Mouse (Mus musculus) embryonic facial prominence, embryonic 11.5 days (tissue): Measurements from ENCODE around the gene Stag3. TPM values are rescaled to one million over a fixed set of nuclear protein-coding genes. Genes with fewer than 3 reads are reported as not detected.
A peak's percentile ranks its signal among the peaks of the same experiment; 100 is the strongest.

Source experiments
- ATAC-seq: fragments of 200-750 bp; cut with Nextera tagmentation; replicated peaks from 2 replicates; pipeline ENCODE4 v1.8.0; 2017; ENCODE audit warnings: low read depth; ENCODE audit not compliant: insufficient number of reproducible peaks, low FRiP score, low TSS enrichment
- DNase-seq: peaks from one replicate; pipeline ENCODE4 v3.0.0-alpha.2; 2015; ENCODE audit warnings: low spot score
- H3K27ac ChIP-seq: fragments of 300-500 bp; sonication (generic); replicated peaks from 2 replicates; pipeline ENCODE4 v1.5.1; 2014; ENCODE audit warnings: mild to moderate bottlenecking, low read depth, low read length, control low read depth
- H3K27me3 ChIP-seq: fragments of 300-500 bp; sonication (generic); 2 replicates; pipeline ENCODE4 v1.6.1; 2014; ENCODE audit warnings: mild to moderate bottlenecking, low read length, moderate library complexity, mixed read lengths; ENCODE audit not compliant: control insufficient read depth, insufficient read depth
- H3K36me3 ChIP-seq: fragments of 300-500 bp; sonication (generic); replicated peaks from 2 replicates; pipeline ENCODE4 v1.6.1; 2014; ENCODE audit warnings: low read depth, mild to moderate bottlenecking, low read length, moderate library complexity, mixed read lengths; ENCODE audit not compliant: control insufficient read depth, insufficient read depth
- H3K4me1 ChIP-seq: fragments of 300-500 bp; sonication (generic); 2 replicates; pipeline ENCODE4 v1.6.1; 2014; ENCODE audit warnings: low read length, mixed read lengths; ENCODE audit not compliant: control insufficient read depth, insufficient read depth
- H3K4me2 ChIP-seq: fragments of 300-500 bp; sonication (generic); 2 replicates; pipeline ENCODE4 v1.6.1; 2014; ENCODE audit warnings: low read depth, mild to moderate bottlenecking, control low read depth, low read length, moderate library complexity
- H3K4me3 ChIP-seq: fragments of 300-500 bp; sonication (generic); 2 replicates; pipeline ENCODE4 v1.5.1; 2014; ENCODE audit warnings: low read depth, low read length, control low read depth
- H3K9ac ChIP-seq: fragments of 300-500 bp; sonication (generic); replicated peaks from 2 replicates; pipeline ENCODE4 v1.6.1; 2014; ENCODE audit warnings: mild to moderate bottlenecking, control low read depth, low read length
- H3K9me3 ChIP-seq: fragments of 300-500 bp; sonication (generic); replicated peaks from 2 replicates; pipeline ENCODE4 v1.6.1; 2016; ENCODE audit warnings: mild to moderate bottlenecking, low read length, inconsistent platforms, mixed read lengths; ENCODE audit not compliant: control insufficient read depth
- WGBS: fragments of 180-500 bp; shearing (Covaris S2); extraction: QIAGEN DNeasy Blood & Tissue Kit; methylation state at CpG from one replicate; pipeline ENCODE4 v1.1.7; 2014; 5-methylcytosine and 5-hydroxymethylcytosine counted together
- polyA plus RNA-seq: library from polyadenylated mRNA; unstranded; fragments of >200 nt; fragmentation: Nextera tagmentation; extraction: Ambion mirVana; gene quantifications from 2 replicates; pipeline ENCODE4 v1.2.1, GENCODE M21; 2014

The Stag3 gene
- 4.0 and 5.8 TPM in 2 replicates for polyA plus RNA-seq

DNA sequence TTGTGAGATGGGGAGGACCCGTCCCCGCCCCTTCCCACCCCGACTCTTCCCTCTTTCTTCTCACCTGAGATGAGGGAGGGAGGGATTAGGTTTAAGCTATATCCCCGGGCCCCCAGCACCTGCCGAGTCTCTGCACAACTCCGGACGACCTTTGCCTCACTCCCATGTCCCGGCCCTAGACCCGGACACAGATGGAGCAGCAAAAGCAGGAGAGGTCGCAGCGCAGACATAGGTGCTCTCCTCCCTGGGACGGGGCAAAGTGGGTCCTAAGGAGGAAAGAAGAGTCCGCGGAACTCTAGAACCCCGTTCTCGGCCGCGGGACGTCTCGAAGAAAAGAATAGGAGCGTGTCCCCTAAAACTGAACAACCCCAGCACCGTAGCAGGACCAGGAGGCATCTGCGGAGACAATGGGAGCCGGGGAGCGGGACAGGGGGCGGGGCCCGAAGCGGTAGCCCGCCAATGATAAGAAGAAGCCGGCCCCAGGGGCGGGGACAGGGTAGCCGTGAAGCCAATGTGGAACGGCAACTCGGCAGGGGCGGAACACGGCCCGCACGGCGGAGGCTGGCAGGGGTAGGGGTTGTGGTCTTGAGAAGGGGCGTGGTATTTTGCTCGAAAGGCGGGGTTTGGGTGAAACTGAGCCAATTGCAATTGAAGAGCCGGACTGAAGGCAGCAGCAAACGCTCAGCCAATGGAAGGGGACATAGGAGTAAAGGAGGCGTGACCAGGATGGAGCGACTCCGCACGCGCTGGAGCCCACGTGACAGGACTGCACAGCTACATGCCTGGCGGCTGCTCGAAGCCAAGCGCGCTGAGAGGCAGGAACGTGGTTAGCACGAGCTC lies at the start of gene Stag3, which contains the start of the genes Gm43720 and Gpc2:
TSS of gene Stag3 (plus strand) at position 656 of the 840 bp plus-strand sequence.
TSS of gene Gm43720 (minus strand) at position 374 of the 840 bp plus-strand sequence.
TSS of gene Gpc2 (minus strand) at position 421 of the 840 bp plus-strand sequence.
- H3K27ac ChIP-seq: no peak within 1 kb of the TSS
- WGBS: under 1% methylated on average over 56 of the region's 56 CpGs
- H3K4me1 ChIP-seq: peaks cover 20% of the 10 kb centered on the region
- ATAC-seq (peak; percentile 99), DNase-seq (peak; percentile 99)
- H3K27me3 ChIP-seq: no peaks in the 10 kb centered on the region
- H3K9ac ChIP-seq: peak within 1 kb of the TSS; percentile 68
- H3K36me3 ChIP-seq: peaks cover 2% of the 10 kb centered on the region; the same call in 1 of the 2 replicates
- H3K9me3 ChIP-seq: no peaks in the 10 kb centered on the region; the same call in 1 of the 2 replicates
- H3K4me2 ChIP-seq: peak within 1 kb of the TSS; percentile 67
- peak within 1 kb of the TSS; percentile 70 for H3K4me3 ChIP-seq

DNA sequence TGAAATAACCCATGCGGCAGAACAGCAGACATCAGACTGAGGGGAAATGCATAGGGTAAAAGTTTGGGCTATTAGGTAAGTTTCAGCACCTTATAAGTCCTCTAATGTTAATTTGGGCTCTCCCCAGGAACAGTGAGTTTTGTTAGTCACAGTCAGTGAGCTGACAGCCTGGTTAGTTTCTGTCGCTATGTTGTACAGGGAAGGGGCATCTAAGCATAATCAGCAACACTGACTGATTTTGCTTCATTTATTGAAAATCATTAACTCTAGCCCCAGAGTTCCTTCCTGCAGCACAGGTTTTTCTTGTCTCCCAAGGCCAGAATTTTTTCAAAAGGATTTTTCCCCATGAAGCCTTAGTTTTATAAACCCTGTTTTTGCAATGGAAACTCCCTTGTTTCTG lies 46.3 kb upstream of the Stag3 start:
- 89% methylated on average over 2 of the region's 2 CpGs for WGBS
- ATAC-seq (no peak), DNase-seq (no peak)
- no peak overlapping the region for H3K9ac ChIP-seq
- no peaks in the 10 kb centered on the region for H3K9me3 ChIP-seq
- H3K36me3 ChIP-seq: no peaks in the 10 kb centered on the region
- no peak overlapping the region for H3K27ac ChIP-seq
- H3K4me2 ChIP-seq: no peak overlapping the region
- H3K4me3 ChIP-seq: no peak overlapping the region
- H3K27me3 ChIP-seq: no peaks in the 10 kb centered on the region
- H3K4me1 ChIP-seq: no peaks in the 10 kb centered on the region

DNA sequence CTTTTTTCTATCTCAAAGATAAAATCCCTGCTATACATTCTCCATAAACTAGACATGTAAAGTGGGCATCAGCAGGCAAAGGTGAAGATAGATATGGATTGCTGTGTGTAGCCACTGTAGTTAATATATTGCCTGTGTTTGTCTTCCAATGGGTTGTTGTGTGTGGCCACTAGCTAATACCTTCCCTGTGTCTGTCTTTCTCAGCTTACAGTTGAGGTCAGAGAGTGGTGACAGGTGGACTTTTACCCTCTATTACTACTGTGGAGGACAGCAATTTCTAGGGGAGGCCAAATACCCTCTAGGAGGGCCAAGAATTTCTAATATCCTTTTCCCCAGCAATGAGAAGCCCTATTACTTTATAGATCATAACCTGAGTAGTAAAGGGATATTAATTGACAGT lies 45.8 kb upstream of the Stag3 start:
- no peak overlapping the region for H3K4me2 ChIP-seq
- no peak overlapping the region for H3K4me3 ChIP-seq
- ATAC-seq: no peak
- H3K9ac ChIP-seq: no peak overlapping the region
- H3K27me3 ChIP-seq: no peaks in the 10 kb centered on the region
- no peaks in the 10 kb centered on the region for H3K9me3 ChIP-seq
- no peak for DNase-seq
- no peak overlapping the region for H3K27ac ChIP-seq
- no peaks in the 10 kb centered on the region for H3K36me3 ChIP-seq
- no peaks in the 10 kb centered on the region for H3K4me1 ChIP-seq

DNA sequence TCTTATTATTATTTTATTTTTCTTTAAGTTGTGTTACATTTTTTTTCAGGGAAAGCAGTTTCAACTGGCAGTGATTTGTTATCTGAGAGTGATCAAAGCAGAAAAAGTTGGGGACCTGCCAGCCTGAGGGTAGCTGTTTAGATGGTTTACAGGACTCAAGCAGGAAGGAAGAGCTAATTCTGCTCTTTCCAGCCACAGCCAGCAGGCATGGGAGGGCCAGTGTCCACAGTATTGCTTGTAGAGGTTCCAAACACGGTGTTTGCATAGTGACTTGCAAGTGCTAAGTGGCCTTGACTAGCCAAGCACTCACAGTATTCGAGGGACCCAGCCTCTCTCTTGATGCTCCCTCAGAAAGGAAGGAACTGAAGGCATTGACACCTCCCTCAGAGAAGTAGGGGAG lies 38.5 kb upstream of the Stag3 start:
- H3K27ac ChIP-seq: no peak overlapping the region
- no peaks in the 10 kb centered on the region for H3K9me3 ChIP-seq
- no peak overlapping the region for H3K4me3 ChIP-seq
- H3K4me2 ChIP-seq: no peak overlapping the region
- no peak overlapping the region for H3K9ac ChIP-seq
- H3K36me3 ChIP-seq: no peaks in the 10 kb centered on the region
- no peaks in the 10 kb centered on the region for H3K27me3 ChIP-seq
- ATAC-seq: no peak
- DNase-seq: no peak
- 54% methylated on average over 2 of the region's 2 CpGs for WGBS
- H3K4me1 ChIP-seq: no peaks in the 10 kb centered on the region

DNA sequence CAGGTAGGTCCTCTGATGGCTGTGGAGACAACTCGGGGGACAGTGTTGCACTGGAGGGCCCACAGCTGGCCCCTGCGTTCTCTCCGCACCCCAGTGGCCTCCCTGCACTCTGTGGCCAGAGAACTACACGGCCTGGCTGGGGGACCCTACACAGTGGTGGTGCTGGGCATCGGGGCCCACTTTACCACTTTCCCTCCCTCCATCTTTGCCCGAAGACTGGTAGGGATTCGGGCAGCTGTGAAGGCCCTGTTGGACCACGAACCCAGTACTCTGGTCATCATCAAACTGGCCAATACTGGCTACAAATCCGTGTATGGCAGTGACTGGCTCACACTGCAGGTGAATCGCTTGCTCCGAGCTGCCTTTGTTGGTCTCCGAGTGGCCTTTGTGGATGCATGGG lies 28.9 kb upstream of the Stag3 start:
- H3K4me1 ChIP-seq: no peaks in the 10 kb centered on the region
- H3K9ac ChIP-seq: no peak overlapping the region
- no peaks in the 10 kb centered on the region for H3K27me3 ChIP-seq
- no peak overlapping the region for H3K27ac ChIP-seq
- ATAC-seq (no peak), DNase-seq (no peak)
- H3K4me2 ChIP-seq: no peak overlapping the region
- H3K9me3 ChIP-seq: no peaks in the 10 kb centered on the region
- H3K4me3 ChIP-seq: no peak overlapping the region
- 83% methylated on average over 12 of the region's 12 CpGs for WGBS
- no peaks in the 10 kb centered on the region for H3K36me3 ChIP-seq

DNA sequence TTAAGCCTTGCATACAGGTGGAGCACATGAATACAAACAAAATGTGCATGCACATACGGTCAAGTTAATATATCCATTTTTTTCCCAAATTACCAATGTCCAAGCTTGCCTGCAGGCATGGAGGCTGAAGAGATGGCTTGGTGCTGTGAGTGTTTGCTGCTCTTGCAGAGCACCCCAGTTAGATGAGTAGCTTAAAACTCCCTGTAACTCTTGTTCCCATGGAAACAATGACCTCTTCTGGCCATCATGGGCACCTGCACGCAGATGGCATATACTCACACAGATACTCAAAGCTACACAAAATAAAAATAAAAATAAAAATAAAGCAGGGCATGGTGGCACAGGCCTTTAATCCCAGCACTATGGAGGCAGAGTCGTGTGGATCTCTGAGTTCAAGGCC lies 27.0 kb upstream of the Stag3 start:
- Histone ChIP-seq H3K9ac (no peak overlapping the region), H3K9me3 (no peaks in the 10 kb centered on the region), H3K4me2 (no peak overlapping the region), H3K27me3 (no peaks in the 10 kb centered on the region), H3K36me3 (no peaks in the 10 kb centered on the region), H3K4me1 (no peaks in the 10 kb centered on the region), H3K27ac (no peak overlapping the region), H3K4me3 (no peak overlapping the region)
- WGBS: 92% methylated on average over 3 of the region's 3 CpGs
- DNase-seq: no peak
- no peak for ATAC-seq

DNA sequence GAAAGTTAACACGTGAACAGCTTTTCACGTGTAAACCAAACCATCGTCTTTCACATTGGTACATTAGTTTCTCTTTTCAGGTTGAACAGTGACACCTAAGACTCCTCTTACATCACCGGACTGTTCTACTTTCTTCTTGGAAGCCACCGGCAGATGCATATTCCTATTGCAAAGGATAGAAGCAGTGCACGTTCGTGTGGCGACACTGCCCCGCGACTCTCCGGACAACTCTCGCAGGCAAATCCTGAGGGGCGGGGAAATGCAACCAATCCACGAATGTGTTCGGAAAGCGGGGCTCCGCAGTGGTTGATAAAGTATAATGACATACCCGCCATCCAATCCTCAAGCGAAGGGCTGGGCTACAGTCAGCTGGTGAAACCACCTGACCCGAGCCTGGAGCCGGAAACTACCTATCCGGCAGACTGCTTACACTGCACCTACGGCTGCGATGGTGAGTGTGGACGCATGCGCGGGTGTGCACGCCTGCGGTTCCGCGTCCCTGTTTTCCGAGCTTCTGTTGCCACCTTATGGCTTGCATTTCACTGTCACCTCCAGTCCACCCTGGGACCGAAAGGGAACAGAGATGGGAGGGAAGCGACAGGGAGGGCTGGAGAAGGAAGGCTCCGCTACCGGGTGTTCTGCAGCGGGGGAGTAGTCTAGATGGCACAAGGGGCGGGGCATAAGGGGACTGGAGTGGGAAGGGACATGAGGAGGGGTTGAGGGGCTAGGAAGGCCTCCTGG lies 24.5 kb upstream of the Stag3 start, which contains the start of gene Lamtor4:
TSS of gene Lamtor4 (plus strand) at position 130 of the 741 bp plus-strand sequence.
- H3K4me1 ChIP-seq: no peaks in the 10 kb centered on the region
- H3K4me2 ChIP-seq: peak within 1 kb of the TSS; percentile 72
- DNase-seq (peak; percentile 96), ATAC-seq (peak; percentile 100)
- no peak within 1 kb of the TSS for H3K27ac ChIP-seq
- peak within 1 kb of the TSS; percentile 55 for H3K9ac ChIP-seq
- under 1% methylated on average over 38 of the region's 38 CpGs for WGBS
- H3K9me3 ChIP-seq: no peaks in the 10 kb centered on the region
- peaks cover 4% of the 10 kb centered on the region for H3K36me3 ChIP-seq
- H3K4me3 ChIP-seq: peak within 1 kb of the TSS; percentile 64
- H3K27me3 ChIP-seq: no peaks in the 10 kb centered on the region

DNA sequence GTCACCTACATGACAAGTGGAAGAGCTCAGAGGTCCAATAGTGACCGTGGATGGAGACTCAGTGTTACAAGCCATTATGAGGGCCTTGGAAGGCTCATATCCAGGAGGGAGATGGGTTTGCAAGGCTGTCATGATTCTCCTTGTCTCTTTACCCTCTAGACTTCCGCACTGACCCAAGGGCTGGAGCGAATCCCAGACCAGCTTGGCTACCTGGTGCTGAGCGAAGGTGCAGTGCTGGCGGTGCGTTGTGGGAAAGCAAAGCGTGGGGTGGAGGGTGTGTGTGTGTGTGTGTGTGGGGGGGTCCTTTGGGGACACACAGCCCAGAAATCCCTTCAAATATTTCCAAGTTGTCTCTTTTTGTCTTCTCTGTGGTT lies 24.0 kb upstream of the Stag3 start:
- Histone ChIP-seq H3K4me2 (peak overlapping the region; percentile 72), H3K4me1 (no peaks in the 10 kb centered on the region), H3K4me3 (peak overlapping the region; percentile 64), H3K27ac (no peak overlapping the region), H3K9me3 (no peaks in the 10 kb centered on the region), H3K27me3 (no peaks in the 10 kb centered on the region), H3K36me3 (peaks cover 7% of the 10 kb centered on the region), H3K9ac (peak overlapping the region; percentile 55)
- DNase-seq (no peak), ATAC-seq (no peak)
- WGBS: 31% methylated on average over 7 of the region's 7 CpGs
